Mouse (Mus musculus) erythroblast, embryonic 14.5 days (primary cell): ENCODE results near the gene Vav3.

Experiments
- GATA1 ChIP-seq: IDR thresholded peaks from 2 replicates; pipeline ENCODE4 v1.6.1; 2012; ENCODE audit warnings: low read length, inconsistent platforms, mixed read lengths
- TAL1 ChIP-seq: IDR thresholded peaks from 3 replicates; pipeline ENCODE4 v1.6.1; 2012; ENCODE audit warnings: low read length, inconsistent platforms, mixed read lengths

DNA sequence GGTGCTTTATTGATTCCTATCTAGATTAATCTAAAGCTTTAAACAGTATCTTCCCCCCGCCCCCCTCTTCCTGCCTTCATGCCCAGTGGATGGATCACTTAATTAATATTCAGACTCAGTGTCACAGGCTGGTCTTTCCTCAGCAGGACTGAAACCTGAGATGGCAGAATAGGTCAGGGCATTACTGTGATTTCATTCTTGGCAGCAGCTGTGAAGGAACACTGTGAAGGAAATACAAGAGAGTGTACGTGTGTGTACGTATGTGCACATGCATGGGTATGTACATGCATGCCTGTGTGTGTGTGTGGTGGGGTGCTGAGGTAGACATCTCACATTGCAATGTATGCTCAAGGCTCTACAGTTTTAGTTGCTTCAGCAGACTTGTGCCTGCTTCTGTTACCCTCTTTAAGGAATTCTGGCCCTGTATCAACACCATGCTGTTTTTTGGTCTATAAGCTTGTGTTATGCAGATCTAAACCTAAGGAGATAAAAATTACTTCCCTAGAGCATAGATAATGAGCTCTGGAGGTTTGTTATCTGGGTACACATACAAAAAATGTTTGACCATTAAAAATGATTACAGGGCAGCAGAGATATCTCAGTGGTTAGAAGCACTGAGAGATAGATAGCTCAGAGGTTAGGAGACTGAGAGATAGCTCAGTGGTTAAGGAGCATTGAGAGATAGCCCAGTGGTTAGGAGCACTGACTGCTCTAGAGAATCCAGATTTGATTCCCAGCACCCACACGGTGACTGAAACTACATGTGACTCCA lies 41.0 kb upstream of the Vav3 start:
- no peak for TF ChIP-seq TAL1
- no peak for TF ChIP-seq GATA1
